Mouse (Mus musculus): ENCODE results near the gene Rnf130. TPM values are rescaled to one million over a fixed set of nuclear protein-coding genes. Genes with fewer than 3 reads are reported as not detected.

Rnf130 gene
- polyA plus RNA-seq, 1 experiment from 2014 or later, result 65.0 TPM

DNA sequence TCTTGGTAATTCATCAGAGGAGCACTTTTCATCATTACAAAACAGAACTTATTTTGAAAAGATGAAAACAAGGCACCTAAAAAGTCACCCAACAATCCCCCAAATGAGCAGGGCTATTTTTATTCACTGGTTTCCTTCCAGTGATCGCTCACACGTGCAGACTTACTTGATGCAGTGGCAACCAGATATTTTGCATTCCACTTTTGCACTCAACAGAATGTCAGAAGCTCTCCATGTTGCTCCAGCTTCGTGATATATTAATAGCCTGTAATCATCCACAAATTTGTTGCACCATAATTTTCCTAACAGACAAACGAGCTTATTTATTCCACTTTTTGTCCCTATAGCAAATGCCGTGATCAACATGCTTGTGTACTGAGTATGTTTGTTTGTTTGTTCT is 8.6 kb upstream of the Rnf130 start:
- Histone ChIP-seq H3K4me3 (replicated peaks; ENCODE audit: low read length) (no peak overlapping the region), H3K27me3 (replicated peaks; ENCODE audit: control insufficient read depth, insufficient read depth, low read length) (no peaks in the 10 kb centered on the region), H3K36me3 (ENCODE audit: control insufficient read depth, insufficient read depth) (no peaks in the 10 kb centered on the region), H3K27ac (ENCODE audit: low read length) (no peak overlapping the region), H3K9me3 (ENCODE audit: control insufficient read depth, low read length) (no peaks in the 10 kb centered on the region), H3K9ac (replicated peaks; ENCODE audit: low read depth, low read length) (no peak overlapping the region), H3K4me2 (ENCODE audit: low read length) (no peak overlapping the region), H3K4me1 (replicated peaks; ENCODE audit: control insufficient read depth, insufficient read depth, low read length) (no peaks in the 10 kb centered on the region)
- 0 out of 2 replicates have a peak, but pooled peaks have one; percentile 18 for ATAC-seq
- 67% methylated on average over 5 of the region's 5 CpGs for WGBS

DNA sequence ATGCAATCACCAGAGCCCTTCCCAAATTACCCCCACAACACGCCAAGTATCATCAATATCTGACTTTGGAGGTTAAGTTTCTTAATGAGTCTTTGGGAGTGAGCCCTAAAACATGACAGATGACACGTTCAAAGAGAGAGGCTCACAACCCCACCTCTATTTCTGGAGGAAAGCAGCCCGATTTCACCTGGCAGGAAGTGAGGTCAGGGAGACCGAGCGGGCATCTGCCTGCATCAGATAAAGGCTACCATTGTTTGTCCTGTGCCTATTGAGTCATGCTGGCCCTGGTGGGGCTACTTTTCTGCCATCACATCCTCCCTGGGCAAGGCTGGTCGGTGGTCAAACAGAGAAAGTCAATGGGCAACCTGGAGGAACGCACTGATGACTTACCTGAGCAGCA is 7.6 kb upstream of the Rnf130 start:
- H3K4me2 ChIP-seq (ENCODE audit: low read length), result no peak overlapping the region
- no peak for ATAC-seq
- no peaks in the 10 kb centered on the region for H3K27me3 ChIP-seq (replicated peaks; ENCODE audit: control insufficient read depth, insufficient read depth, low read length)
- H3K4me3 ChIP-seq (replicated peaks; ENCODE audit: low read length), result no peak overlapping the region
- H3K27ac ChIP-seq (ENCODE audit: low read length), result no peak overlapping the region
- no peaks in the 10 kb centered on the region for H3K36me3 ChIP-seq (ENCODE audit: control insufficient read depth, insufficient read depth)
- no peak overlapping the region for H3K9ac ChIP-seq (replicated peaks; ENCODE audit: low read depth, low read length)
- H3K4me1 ChIP-seq (replicated peaks; ENCODE audit: control insufficient read depth, insufficient read depth, low read length), result no peaks in the 10 kb centered on the region
- WGBS, result 84% methylated on average over 7 of the region's 7 CpGs
- no peaks in the 10 kb centered on the region for H3K9me3 ChIP-seq (ENCODE audit: control insufficient read depth, low read length)

DNA sequence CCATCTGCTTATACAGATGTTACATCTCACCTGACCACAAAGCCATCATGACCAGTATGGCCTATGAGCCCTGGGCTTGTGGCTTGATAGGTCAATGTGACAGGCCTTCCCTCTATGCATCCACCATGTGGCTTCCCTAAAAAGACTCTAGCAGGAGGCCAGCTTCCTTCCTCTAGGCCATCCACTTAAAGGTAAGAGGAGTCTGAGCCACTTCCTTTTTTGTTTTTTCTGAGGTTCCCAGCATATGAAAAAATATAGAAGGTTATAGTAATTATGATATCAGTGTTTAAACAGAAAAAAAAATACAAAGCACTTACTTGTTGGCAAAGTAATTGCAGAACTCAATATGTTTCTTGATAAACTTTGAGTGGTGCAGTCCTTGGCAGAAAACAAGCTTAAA is 6.3 kb upstream of the Rnf130 start:
- Histone ChIP-seq H3K27ac (ENCODE audit: low read length) (no peak overlapping the region), H3K4me3 (replicated peaks; ENCODE audit: low read length) (no peak overlapping the region), H3K4me2 (ENCODE audit: low read length) (no peak overlapping the region), H3K4me1 (replicated peaks; ENCODE audit: control insufficient read depth, insufficient read depth, low read length) (no peaks in the 10 kb centered on the region), H3K27me3 (replicated peaks; ENCODE audit: control insufficient read depth, insufficient read depth, low read length) (no peaks in the 10 kb centered on the region), H3K36me3 (ENCODE audit: control insufficient read depth, insufficient read depth) (no peaks in the 10 kb centered on the region), H3K9me3 (ENCODE audit: control insufficient read depth, low read length) (no peaks in the 10 kb centered on the region), H3K9ac (replicated peaks; ENCODE audit: low read depth, low read length) (no peak overlapping the region)
- ATAC-seq, result no peak

DNA sequence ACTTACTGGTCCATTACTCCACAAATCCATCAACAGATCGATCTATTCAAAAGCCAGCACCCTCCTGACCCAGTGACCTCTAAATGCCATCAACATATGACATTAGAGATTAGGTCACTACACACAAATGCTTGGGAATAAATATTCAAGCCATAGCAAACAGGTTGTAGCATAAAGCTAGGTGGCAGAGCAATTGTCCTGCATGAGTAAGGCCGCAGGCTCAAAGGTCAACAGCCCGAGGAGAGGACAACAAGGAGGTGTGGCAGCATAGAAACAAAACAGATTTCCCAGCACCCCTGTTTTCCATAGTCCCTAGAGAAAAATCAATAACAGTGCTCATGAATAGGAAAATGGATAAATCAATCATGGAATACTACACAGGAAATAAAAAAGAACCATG is 3.1 kb upstream of the Rnf130 start:
- Histone ChIP-seq H3K4me1 (replicated peaks; ENCODE audit: control insufficient read depth, insufficient read depth, low read length) (peaks cover 9% of the 10 kb centered on the region), H3K4me2 (ENCODE audit: low read length) (no peak overlapping the region), H3K27me3 (replicated peaks; ENCODE audit: control insufficient read depth, insufficient read depth, low read length) (no peaks in the 10 kb centered on the region), H3K27ac (ENCODE audit: low read length) (no peak overlapping the region), H3K36me3 (ENCODE audit: control insufficient read depth, insufficient read depth) (no peaks in the 10 kb centered on the region), H3K9ac (replicated peaks; ENCODE audit: low read depth, low read length) (no peak overlapping the region), H3K9me3 (ENCODE audit: control insufficient read depth, low read length) (no peaks in the 10 kb centered on the region), H3K4me3 (replicated peaks; ENCODE audit: low read length) (no peak overlapping the region)
- no peak for ATAC-seq
- 78% methylated on average over 3 of the region's 3 CpGs for WGBS

DNA sequence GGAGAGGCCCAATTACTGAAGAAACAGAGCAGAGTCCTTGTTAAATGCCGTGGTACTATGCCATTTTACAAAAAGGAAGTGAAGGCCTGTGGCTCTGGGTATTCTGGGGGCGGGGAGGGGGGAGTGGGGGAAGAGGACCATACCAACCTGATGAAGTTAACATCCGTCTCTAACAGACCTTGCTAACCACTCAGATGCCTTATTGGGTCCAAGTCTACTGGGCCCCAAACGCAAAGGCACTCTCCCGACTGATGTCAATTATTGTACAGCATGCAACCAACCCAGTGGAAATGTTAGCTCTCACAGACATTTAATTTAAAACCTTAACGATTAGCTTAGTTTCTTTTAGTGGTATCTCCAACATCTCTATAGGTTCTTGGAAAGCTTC is 707 bp upstream of the Rnf130 start:
- Histone ChIP-seq H3K27ac (ENCODE audit: low read length) (peak overlapping the region; percentile 97; the same call in 1 of the 2 replicates), H3K4me3 (replicated peaks; ENCODE audit: low read length) (peak overlapping the region; percentile 73), H3K9ac (replicated peaks; ENCODE audit: low read depth, low read length) (peak overlapping the region; percentile 93; the same call in 1 of the 2 replicates)

DNA sequence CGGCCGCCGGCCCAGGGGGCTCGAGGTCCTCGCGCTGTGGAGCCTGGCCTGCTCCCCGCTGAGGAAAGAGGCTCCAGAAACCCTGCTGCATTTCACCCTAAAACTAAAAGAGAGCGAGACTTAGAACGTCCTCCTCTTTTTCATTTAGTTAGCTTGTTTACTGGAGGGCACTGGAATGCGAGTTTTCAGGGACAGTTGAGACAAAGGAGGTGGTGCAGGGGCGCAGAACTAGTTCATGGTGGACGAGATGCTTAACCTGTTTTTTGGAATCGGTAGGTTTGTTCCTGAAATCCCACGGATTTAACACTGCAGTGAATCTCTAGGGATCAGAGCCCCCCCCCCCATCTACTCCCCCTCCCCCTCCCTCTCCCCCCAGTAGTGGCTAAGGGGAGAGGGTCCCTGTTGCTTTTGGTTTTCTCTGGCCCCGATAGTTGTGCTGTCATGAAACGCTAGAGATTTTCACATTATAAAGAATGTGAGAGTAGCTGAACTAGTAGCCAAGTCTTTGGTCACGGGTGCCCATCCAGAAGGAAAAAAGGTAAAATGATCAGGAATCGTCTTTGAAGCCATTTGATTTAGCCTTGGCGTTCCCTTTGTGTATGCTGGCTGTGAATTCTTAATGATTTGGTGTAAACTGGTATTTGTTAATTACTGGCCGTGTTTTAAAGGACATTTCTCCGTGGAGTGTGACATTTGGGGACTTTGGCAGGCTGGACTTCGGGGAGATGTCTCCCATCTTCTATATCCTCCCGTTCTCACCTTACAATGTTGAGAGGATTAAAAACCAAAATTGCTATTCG is 775 bp downstream of the Rnf130 start:
- Histone ChIP-seq H3K9ac (replicated peaks; ENCODE audit: low read depth, low read length) (peak overlapping the region; percentile 93), H3K9me3 (ENCODE audit: control insufficient read depth, low read length) (no peaks in the 10 kb centered on the region), H3K27ac (ENCODE audit: low read length) (peak overlapping the region; percentile 97), H3K4me3 (replicated peaks; ENCODE audit: low read length) (peak overlapping the region; percentile 73), H3K4me1 (replicated peaks; ENCODE audit: control insufficient read depth, insufficient read depth, low read length) (peaks cover 32% of the 10 kb centered on the region), H3K4me2 (ENCODE audit: low read length) (peak overlapping the region; percentile 79), H3K36me3 (ENCODE audit: control insufficient read depth, insufficient read depth) (no peaks in the 10 kb centered on the region), H3K27me3 (replicated peaks; ENCODE audit: control insufficient read depth, insufficient read depth, low read length) (no peaks in the 10 kb centered on the region)
- WGBS, result under 1% methylated on average over 24 of the region's 24 CpGs
- ATAC-seq, result peak; percentile 13

More for the DNA sequence above, 707 bp upstream of the Rnf130 start:
- H3K4me2 ChIP-seq (ENCODE audit: low read length), result peak overlapping the region; percentile 51
- ATAC-seq, result peak; percentile 18; the same call in 1 of the 2 replicates
- H3K9me3 ChIP-seq (ENCODE audit: control insufficient read depth, low read length), result no peaks in the 10 kb centered on the region
- WGBS, result 64% methylated on average over 6 of the region's 6 CpGs
- H3K27me3 ChIP-seq (replicated peaks; ENCODE audit: control insufficient read depth, insufficient read depth, low read length), result no peaks in the 10 kb centered on the region
- no peaks in the 10 kb centered on the region for H3K36me3 ChIP-seq (ENCODE audit: control insufficient read depth, insufficient read depth)
- peaks cover 31% of the 10 kb centered on the region for H3K4me1 ChIP-seq (replicated peaks; ENCODE audit: control insufficient read depth, insufficient read depth, low read length)

DNA sequence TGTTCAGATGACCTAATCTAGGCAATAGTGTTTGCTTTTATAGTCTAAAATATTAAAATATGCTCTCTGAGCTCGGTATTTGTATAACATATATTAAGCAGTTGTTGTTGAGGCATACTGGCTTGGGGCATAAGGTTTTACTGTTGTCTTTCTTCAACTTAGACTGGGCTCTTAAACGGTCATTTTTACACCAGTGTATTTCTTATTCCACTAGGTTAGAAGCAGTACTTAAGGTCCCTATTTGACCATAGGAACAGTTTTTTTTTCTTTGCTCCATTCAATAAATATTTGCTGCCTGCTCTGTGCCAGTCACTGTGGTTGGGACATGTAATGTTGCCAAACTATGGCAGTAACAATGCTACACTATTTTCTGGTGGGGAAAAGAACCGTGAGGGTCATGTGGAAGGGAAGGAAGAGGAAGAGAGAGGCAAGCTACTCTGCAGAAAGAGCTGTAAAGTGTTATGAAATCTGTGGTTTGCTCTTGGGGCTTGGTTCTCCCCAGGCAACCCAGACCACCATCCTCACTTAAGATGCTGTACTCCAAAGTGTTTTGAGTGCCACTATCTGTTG is 1.5 kb downstream of the Rnf130 start:
- H3K4me2 ChIP-seq (ENCODE audit: low read length), result peak overlapping the region; percentile 79
- H3K4me1 ChIP-seq (replicated peaks; ENCODE audit: control insufficient read depth, insufficient read depth, low read length), result peaks cover 34% of the 10 kb centered on the region
- H3K4me3 ChIP-seq (replicated peaks; ENCODE audit: low read length), result peak overlapping the region; percentile 73
- no peak for ATAC-seq
- 0 out of 2 replicates have a peak overlapping the region, but pooled peaks have one; percentile 97 for H3K27ac ChIP-seq (ENCODE audit: low read length)
- peak overlapping the region; percentile 93 for H3K9ac ChIP-seq (replicated peaks; ENCODE audit: low read depth, low read length)
- H3K36me3 ChIP-seq (ENCODE audit: control insufficient read depth, insufficient read depth), result no peaks in the 10 kb centered on the region
- H3K9me3 ChIP-seq (ENCODE audit: control insufficient read depth, low read length), result no peaks in the 10 kb centered on the region
- H3K27me3 ChIP-seq (replicated peaks; ENCODE audit: control insufficient read depth, insufficient read depth, low read length), result no peaks in the 10 kb centered on the region
- WGBS, result 9% methylated on average over 3 of the region's 3 CpGs

DNA sequence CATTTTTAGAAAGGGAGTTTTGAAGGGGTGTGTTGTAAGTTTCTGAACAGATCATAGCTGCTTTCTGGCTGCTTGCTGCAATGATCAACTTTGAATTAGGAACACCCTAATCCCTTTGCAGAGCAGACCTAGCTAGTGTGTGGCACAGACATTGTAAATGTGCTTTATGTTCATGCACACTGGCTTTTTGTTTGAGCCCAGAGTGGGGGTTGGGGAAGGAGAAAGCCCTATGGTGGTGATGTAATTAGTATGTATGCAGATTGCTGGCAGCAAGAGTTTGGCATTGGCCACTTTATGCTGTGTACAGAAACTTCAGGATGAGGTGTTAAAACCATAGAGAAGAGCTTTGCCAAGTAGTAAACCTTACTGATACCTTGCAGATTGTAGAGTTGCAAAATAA is 3.3 kb downstream of the Rnf130 start:
- H3K4me3 ChIP-seq (replicated peaks; ENCODE audit: low read length), result peak overlapping the region; percentile 15; the same call in 1 of the 2 replicates
- H3K4me1 ChIP-seq (replicated peaks; ENCODE audit: control insufficient read depth, insufficient read depth, low read length), result peaks cover 35% of the 10 kb centered on the region
- no peaks in the 10 kb centered on the region for H3K27me3 ChIP-seq (replicated peaks; ENCODE audit: control insufficient read depth, insufficient read depth, low read length)
- peak overlapping the region; percentile 32; the same call in 1 of the 2 replicates for H3K9ac ChIP-seq (replicated peaks; ENCODE audit: low read depth, low read length)
- no peaks in the 10 kb centered on the region for H3K9me3 ChIP-seq (ENCODE audit: control insufficient read depth, low read length)
- peak overlapping the region; percentile 40 for H3K4me2 ChIP-seq (ENCODE audit: low read length)
- no peaks in the 10 kb centered on the region for H3K36me3 ChIP-seq (ENCODE audit: control insufficient read depth, insufficient read depth)
- H3K27ac ChIP-seq (ENCODE audit: low read length), result no peak overlapping the region; the same call in 1 of the 2 replicates
- ATAC-seq, result no peak

DNA sequence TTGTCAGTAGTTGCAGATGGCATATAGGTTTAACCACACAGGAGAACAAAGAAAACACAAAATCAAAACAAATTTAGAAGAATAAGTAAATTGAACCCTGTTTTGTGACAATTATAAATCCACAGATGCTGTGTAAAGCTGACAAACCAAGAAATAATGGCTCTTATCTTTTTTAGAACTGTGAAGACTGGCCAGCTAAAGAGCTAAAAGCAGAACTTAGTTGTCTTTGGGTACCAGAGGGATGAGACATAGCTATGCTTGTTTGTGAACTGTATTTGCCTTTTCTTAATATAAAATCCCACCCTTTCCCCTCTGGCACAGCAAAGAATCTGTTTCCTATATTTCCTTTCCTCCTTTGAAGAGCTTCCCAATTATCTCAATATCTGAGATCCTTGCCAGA is 9.0 kb downstream of the Rnf130 start:
- no peak for ATAC-seq
- H3K4me2 ChIP-seq (ENCODE audit: low read length), result no peak overlapping the region

More for the DNA sequence above, 9.0 kb downstream of the Rnf130 start:
- Histone ChIP-seq H3K36me3 (ENCODE audit: control insufficient read depth, insufficient read depth) (no peaks in the 10 kb centered on the region), H3K4me3 (replicated peaks; ENCODE audit: low read length) (no peak overlapping the region), H3K9me3 (ENCODE audit: control insufficient read depth, low read length) (no peaks in the 10 kb centered on the region), H3K4me1 (replicated peaks; ENCODE audit: control insufficient read depth, insufficient read depth, low read length) (peaks cover 6% of the 10 kb centered on the region), H3K27me3 (replicated peaks; ENCODE audit: control insufficient read depth, insufficient read depth, low read length) (no peaks in the 10 kb centered on the region), H3K9ac (replicated peaks; ENCODE audit: low read depth, low read length) (no peak overlapping the region), H3K27ac (ENCODE audit: low read length) (no peak overlapping the region)
